ENCODE assay signal across 8 mouse cellular contexts in genomic region chr1:87637121-87637877, GRCm38 (mm10). TPM values are rescaled to one million over a fixed set of nuclear protein-coding genes. Genes with fewer than 3 reads are reported as not detected.
DNase-seq lines count a peak whose midpoint lies in the region; ATAC-seq and TF ChIP-seq lines count a peak whose summit lies in the region.

No protein-coding gene starts in this region.

- H3K27ac ChIP-seq in forebrain, embryonic 11.5 days (ENCODE audit: low read depth, low read length) = no peak overlapping the region
- H3K27ac ChIP-seq in forebrain, embryonic 13.5 days = no peak overlapping the region
- H3K27ac ChIP-seq in intestine, postnatal 0 days (ENCODE audit: low read depth, low read length) = no peak overlapping the region
- H3K27ac ChIP-seq in midbrain, embryonic 13.5 days = no peak overlapping the region

- H3K36me3 ChIP-seq in forebrain, embryonic 11.5 days (ENCODE audit: control insufficient read depth, insufficient read depth, low read length) = no peaks in the 10 kb centered on the region
- no peaks in the 10 kb centered on the region for H3K36me3 ChIP-seq in forebrain, embryonic 13.5 days (ENCODE audit: poor library complexity, severe bottlenecking)
- H3K36me3 ChIP-seq in intestine, postnatal 0 days (ENCODE audit: control insufficient read depth, insufficient read depth) = no peaks in the 10 kb centered on the region
- peaks cover 5% of the 10 kb centered on the region; the same call in 1 of the 2 replicates for H3K36me3 ChIP-seq in splenic B cell, adult 2 months (ENCODE audit: control insufficient read depth, insufficient read depth, low read length, poor library complexity, severe bottlenecking)
- H3K36me3 ChIP-seq in midbrain, embryonic 13.5 days = no peaks in the 10 kb centered on the region

- TF ChIP-seq CTCF in intestine, postnatal 0 days (IDR thresholded peaks at IDR 0.05; ENCODE audit: low read depth) = no peak

- ATAC-seq in forebrain, embryonic 11.5 days (replicated peaks; ENCODE audit: low FRiP score) = peak; percentile 56
- ATAC-seq in forebrain, embryonic 13.5 days = no peak
- ATAC-seq in intestine, postnatal 0 days = peak; percentile 85
- ATAC-seq in midbrain, embryonic 13.5 days = no peak

- H3K4me3 ChIP-seq in forebrain, embryonic 11.5 days (ENCODE audit: low read depth, low read length) = no peak overlapping the region
- no peak overlapping the region for H3K4me3 ChIP-seq in forebrain, embryonic 13.5 days
- no peak overlapping the region for H3K4me3 ChIP-seq in intestine, postnatal 0 days (ENCODE audit: low read depth, low read length)
- no peak overlapping the region for H3K4me3 ChIP-seq in midbrain, embryonic 13.5 days (replicated peaks)

- H3K4me1 ChIP-seq in forebrain, embryonic 11.5 days (replicated peaks; ENCODE audit: control insufficient read depth, insufficient read depth, low read length) = no peaks in the 10 kb centered on the region
- no peaks in the 10 kb centered on the region for H3K4me1 ChIP-seq in forebrain, embryonic 13.5 days
- H3K4me1 ChIP-seq in intestine, postnatal 0 days (replicated peaks; ENCODE audit: control insufficient read depth, insufficient read depth, low read length) = no peaks in the 10 kb centered on the region
- H3K4me1 ChIP-seq in midbrain, embryonic 13.5 days (replicated peaks) = no peaks in the 10 kb centered on the region

- DNase-seq in forebrain, embryonic 11.5 days (ENCODE audit: low spot score) = no peak
- peak; percentile 97 for DNase-seq in 3T3-L1 (ENCODE audit: low read depth, low spot score)
- DNase-seq in adrenal gland, postnatal 14 days = peak; percentile 83
- DNase-seq in splenic B cell, adult 2 months (ENCODE audit: low read depth, low spot score) = peak; percentile 87
- DNase-seq in kidney, adult 11 months = no peak

- no peaks in the 10 kb centered on the region for H3K27me3 ChIP-seq in forebrain, embryonic 11.5 days (ENCODE audit: control insufficient read depth, insufficient read depth, low read length)
- no peaks in the 10 kb centered on the region for H3K27me3 ChIP-seq in forebrain, embryonic 13.5 days
- H3K27me3 ChIP-seq in intestine, postnatal 0 days (replicated peaks; ENCODE audit: control insufficient read depth, insufficient read depth, low read length) = no peaks in the 10 kb centered on the region
- H3K27me3 ChIP-seq in splenic B cell, adult 2 months (ENCODE audit: control insufficient read depth, insufficient read depth, low read length, poor library complexity, severe bottlenecking) = no peaks in the 10 kb centered on the region
- H3K27me3 ChIP-seq in midbrain, embryonic 13.5 days = no peaks in the 10 kb centered on the region

- no peak overlapping the region for H3K9ac ChIP-seq in forebrain, embryonic 11.5 days (ENCODE audit: low read length)
- no peak overlapping the region for H3K9ac ChIP-seq in forebrain, embryonic 13.5 days
- H3K9ac ChIP-seq in intestine, postnatal 0 days (ENCODE audit: low read depth, low read length) = no peak overlapping the region
- no peak overlapping the region for H3K9ac ChIP-seq in midbrain, embryonic 13.5 days (replicated peaks)

- WGBS in forebrain, embryonic 11.5 days = 90% methylated on average over 4 of the region's 4 CpGs
- 90% methylated on average over 4 of the region's 4 CpGs for WGBS in forebrain, embryonic 13.5 days
- WGBS in intestine, postnatal 0 days = 80% methylated on average over 4 of the region's 4 CpGs
- 85% methylated on average over 4 of the region's 4 CpGs for WGBS in midbrain, embryonic 13.5 days

- H3K4me2 ChIP-seq in forebrain, embryonic 11.5 days (ENCODE audit: low read depth, low read length, severe bottlenecking) = no peak overlapping the region
- no peak overlapping the region for H3K4me2 ChIP-seq in forebrain, embryonic 13.5 days
- no peak overlapping the region for H3K4me2 ChIP-seq in intestine, postnatal 0 days (replicated peaks; ENCODE audit: low read depth)
- no peak overlapping the region for H3K4me2 ChIP-seq in midbrain, embryonic 13.5 days (replicated peaks)

- H3K9me3 ChIP-seq in forebrain, embryonic 11.5 days (ENCODE audit: control insufficient read depth, low read length) = no peaks in the 10 kb centered on the region
- no peaks in the 10 kb centered on the region for H3K9me3 ChIP-seq in forebrain, embryonic 13.5 days (replicated peaks)
- H3K9me3 ChIP-seq in intestine, postnatal 0 days (ENCODE audit: control insufficient read depth) = no peaks in the 10 kb centered on the region
- no peaks in the 10 kb centered on the region for H3K9me3 ChIP-seq in midbrain, embryonic 13.5 days

RNA-seq across cellular contexts. Expression of gene Inpp5d, which starts 17.2 kb away (rescaled TPM):
- 3.6 and 5.0 TPM in 2 replicates for polyA plus RNA-seq in forebrain, embryonic 11.5 days (2014; fragmentation: Nextera tagmentation; extraction: Ambion mirVana)
- polyA plus RNA-seq in forebrain, embryonic 13.5 days (2015; fragmentation: Nextera tagmentation; extraction: Ambion mirVana) = 3.2 and 3.5 TPM in 2 replicates
- 13.2 and 34.2 TPM in 2 replicates for total RNA-seq in adrenal gland, postnatal 14 days (2021)
- polyA plus RNA-seq in intestine, postnatal 0 days (2015; fragmentation: Nextera tagmentation; extraction: Ambion mirVana) = 2.5 and 3.1 TPM in 2 replicates
- polyA plus RNA-seq in midbrain, embryonic 13.5 days (2015; fragmentation: Nextera tagmentation; extraction: Ambion mirVana) = 1.9 and 2.5 TPM in 2 replicates

Comparison
In these comparisons a context has a peak if more than half of its experiments do, and no peak if none do; other contexts are left out.
1. ATAC-seq: peak in forebrain, embryonic 11.5 days (single experiment) and intestine, postnatal 0 days (single experiment); none in forebrain, embryonic 13.5 days (single experiment) and midbrain, embryonic 13.5 days (single experiment).
2. DNase-seq: peak in 3T3-L1 (single experiment), adrenal gland, postnatal 14 days (single experiment) and splenic B cell, adult 2 months (single experiment); none in forebrain, embryonic 11.5 days (single experiment) and kidney, adult 11 months (single experiment).